Mouse (Mus musculus): ENCODE data around the gene Gm4792.

- TF ChIP-seq POLR2A (IDR thresholded peaks at IDR 0.05; ENCODE audit: low read depth, low read length): no peak
- TF ChIP-seq CTCF (conservative IDR thresholded peaks at IDR 0.05 in 1 of 2, IDR thresholded peaks at IDR 0.05 in 1 of 2; ENCODE audit: low read depth in 2 of 2, low read length in 2 of 2): no peak
- no peak for TF ChIP-seq ZKSCAN1 (IDR thresholded peaks at IDR 0.05; ENCODE audit: borderline replicate concordance, low read depth, low read length)
- TF ChIP-seq EP300 (IDR thresholded peaks at IDR 0.05; ENCODE audit: low read length): no peak
- no peak for TF ChIP-seq MAX (IDR thresholded peaks at IDR 0.05; ENCODE audit: low read length)
- TF ChIP-seq ZMIZ1 (IDR thresholded peaks at IDR 0.05; ENCODE audit: low read depth, low read length): no peak
- TF ChIP-seq ZC3H11A (IDR thresholded peaks at IDR 0.05; ENCODE audit: low read depth, low read length): no peak
- no peak for TF ChIP-seq ZNF384 (IDR thresholded peaks at IDR 0.05; ENCODE audit: low read depth, low read length)
These were observed 37.6 kb upstream of the Gm4792 start for GRCm38 (mm10) chr10:94336071-94336470.
